Mouse (Mus musculus) lung, embryonic 15.5 days (tissue): ENCODE data around the gene Hlcs. TPM values are rescaled to one million over a fixed set of nuclear protein-coding genes. Genes with fewer than 3 reads are reported as not detected.

Experiments
- ATAC-seq: fragments of 200-750 bp; cut with Nextera tagmentation; 2 replicates; pipeline ENCODE4 v1.8.0; 2017; ENCODE audit warnings: moderate number of reproducible peaks, borderline replicate concordance; ENCODE audit not compliant: low FRiP score, low TSS enrichment; ENCODE audit errors: extremely low read depth
- H3K27ac ChIP-seq: fragments of 300-500 bp; sonication (generic); 2 replicates; pipeline ENCODE4 v1.5.1; 2015; ENCODE audit warnings: moderate library complexity, mild to moderate bottlenecking, inconsistent platforms
- H3K27me3 ChIP-seq: fragments of 300-500 bp; sonication (generic); 2 replicates; pipeline ENCODE4 v1.6.1; 2015; ENCODE audit warnings: inconsistent platforms
- H3K36me3 ChIP-seq: fragments of 300-500 bp; sonication (generic); 2 replicates; pipeline ENCODE4 v1.6.1; 2015; ENCODE audit warnings: inconsistent platforms
- H3K4me1 ChIP-seq: fragments of 300-500 bp; sonication (generic); 2 replicates; pipeline ENCODE4 v1.6.1; 2015; ENCODE audit warnings: inconsistent platforms
- H3K4me2 ChIP-seq: fragments of 300-500 bp; sonication (generic); 2 replicates; pipeline ENCODE4 v1.6.1; 2015; ENCODE audit warnings: inconsistent platforms, mild to moderate bottlenecking, moderate library complexity
- H3K4me3 ChIP-seq: fragments of 300-500 bp; sonication (generic); 2 replicates; pipeline ENCODE4 v1.5.1; 2015; ENCODE audit warnings: mild to moderate bottlenecking, inconsistent platforms
- H3K9ac ChIP-seq: fragments of 300-500 bp; sonication (generic); 2 replicates; pipeline ENCODE4 v1.6.1; 2015; ENCODE audit warnings: inconsistent platforms
- H3K9me3 ChIP-seq: fragments of 300-500 bp; sonication (generic); 2 replicates; pipeline ENCODE4 v1.6.1; 2016; ENCODE audit warnings: inconsistent platforms
- WGBS: fragments of 180-500 bp; shearing (Covaris S2); methylation state at CpG from one replicate; pipeline ENCODE4 v1.1.7; 2015; 5-methylcytosine and 5-hydroxymethylcytosine counted together
- polyA plus RNA-seq: library from polyadenylated mRNA; unstranded; fragments of >200 nt; fragmentation: Nextera tagmentation; extraction: Ambion mirVana; gene quantifications from 2 replicates; pipeline ENCODE4 v1.2.1, GENCODE M21; 2015

Hlcs gene
- polyA plus RNA-seq, 1 experiment from 2014 or later: 9.1 TPM

DNA sequence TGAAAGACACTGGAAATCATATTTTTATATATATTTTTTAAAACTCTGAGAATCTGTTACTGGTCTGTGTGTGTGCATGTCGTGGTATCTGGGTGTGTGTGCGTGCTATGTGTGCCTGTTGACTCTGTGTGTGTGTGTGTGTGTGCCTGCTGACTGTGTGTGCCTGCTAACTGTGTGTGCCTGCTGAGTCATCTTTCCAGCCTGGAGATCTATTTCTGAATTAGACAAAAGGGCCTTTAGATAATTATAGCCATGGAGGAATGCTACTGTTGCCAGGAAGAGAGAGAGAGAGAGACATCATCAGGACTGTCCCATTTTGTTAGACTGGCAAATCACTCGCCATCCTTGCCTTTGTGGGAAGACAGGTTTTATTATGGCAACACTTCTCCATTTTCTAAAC is 103.7 kb downstream of the Hlcs start:
- no peaks in the 10 kb centered on the region for H3K27me3 ChIP-seq
- ATAC-seq: no peak
- peaks cover 4% of the 10 kb centered on the region; the same call in 1 of the 2 replicates for H3K4me1 ChIP-seq
- H3K9me3 ChIP-seq: no peaks in the 10 kb centered on the region
- no peak overlapping the region for H3K27ac ChIP-seq
- no peak overlapping the region for H3K9ac ChIP-seq
- no peak overlapping the region for H3K4me2 ChIP-seq
- H3K36me3 ChIP-seq: no peaks in the 10 kb centered on the region
- WGBS: 64% methylated on average over 3 of the region's 3 CpGs
- no peak overlapping the region for H3K4me3 ChIP-seq

- H3K27me3 ChIP-seq: no peaks in the 10 kb centered on the region
- H3K36me3 ChIP-seq: no peaks in the 10 kb centered on the region
- no peak for ATAC-seq
- no peak overlapping the region for H3K4me3 ChIP-seq
- 70% methylated on average over 10 of the region's 10 CpGs for WGBS
- no peak overlapping the region for H3K4me2 ChIP-seq
- peaks cover 4% of the 10 kb centered on the region; the same call in 1 of the 2 replicates for H3K4me1 ChIP-seq
- H3K9ac ChIP-seq: no peak overlapping the region
- H3K27ac ChIP-seq: no peak overlapping the region
- no peaks in the 10 kb centered on the region for H3K9me3 ChIP-seq
Measured at GRCm38 (mm10) chr16:94208826-94209225, 104.5 kb downstream of the Hlcs start.

- no peaks in the 10 kb centered on the region for H3K27me3 ChIP-seq
- peaks cover 4% of the 10 kb centered on the region; the same call in 1 of the 2 replicates for H3K4me1 ChIP-seq
- 83% methylated on average over 6 of the region's 6 CpGs for WGBS
- no peaks in the 10 kb centered on the region for H3K9me3 ChIP-seq
- no peak overlapping the region for H3K9ac ChIP-seq
- ATAC-seq: no peak
- H3K36me3 ChIP-seq: no peaks in the 10 kb centered on the region
- no peak overlapping the region for H3K27ac ChIP-seq
- H3K4me3 ChIP-seq: no peak overlapping the region
- no peak overlapping the region for H3K4me2 ChIP-seq
Measured at GRCm38 (mm10) chr16:94208152-94208551, 105.2 kb downstream of the Hlcs start.

- no peak overlapping the region for H3K27ac ChIP-seq
- 60% methylated on average over 26 of the region's 26 CpGs for WGBS
- no peak for ATAC-seq
- no peak overlapping the region for H3K4me3 ChIP-seq
- H3K36me3 ChIP-seq: no peaks in the 10 kb centered on the region
- H3K4me2 ChIP-seq: no peak overlapping the region
- H3K4me1 ChIP-seq: no peaks in the 10 kb centered on the region
- no peaks in the 10 kb centered on the region for H3K27me3 ChIP-seq
- H3K9ac ChIP-seq: no peak overlapping the region
- H3K9me3 ChIP-seq: no peaks in the 10 kb centered on the region
Measured at GRCm38 (mm10) chr16:94205528-94206484, 107.6 kb downstream of the Hlcs start.

DNA sequence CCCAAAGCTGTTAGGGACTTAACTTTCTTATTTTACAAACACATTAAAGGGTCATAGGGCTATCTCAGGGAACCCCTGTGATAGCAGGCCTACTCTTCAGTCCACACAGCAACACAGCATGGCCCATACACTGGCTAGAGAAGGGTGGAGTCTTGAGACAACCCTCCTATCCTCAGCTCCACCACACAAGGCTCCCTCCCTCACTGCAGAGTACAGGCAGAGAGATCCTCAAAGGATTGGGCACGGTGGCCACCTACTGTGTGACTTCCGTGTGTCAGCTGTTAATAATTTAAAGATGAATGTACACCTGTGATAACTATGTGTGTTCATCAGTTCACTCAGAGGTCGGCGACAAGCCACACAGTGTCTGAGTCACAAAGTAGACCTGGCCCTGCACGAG is 112.0 kb downstream of the Hlcs start:
- Histone ChIP-seq H3K9ac (no peak overlapping the region), H3K36me3 (no peaks in the 10 kb centered on the region), H3K27ac (no peak overlapping the region), H3K4me2 (no peak overlapping the region), H3K27me3 (no peaks in the 10 kb centered on the region), H3K4me3 (no peak overlapping the region), H3K9me3 (no peaks in the 10 kb centered on the region), H3K4me1 (no peaks in the 10 kb centered on the region)
- 59% methylated on average over 5 of the region's 5 CpGs for WGBS
- no peak for ATAC-seq

- no peak for ATAC-seq
- peaks cover 3% of the 10 kb centered on the region; the same call in 1 of the 2 replicates for H3K4me1 ChIP-seq
- WGBS: 47% methylated on average over 5 of the region's 5 CpGs
- H3K9me3 ChIP-seq: no peaks in the 10 kb centered on the region
- H3K4me2 ChIP-seq: no peak overlapping the region
- no peak overlapping the region for H3K4me3 ChIP-seq
- H3K36me3 ChIP-seq: no peaks in the 10 kb centered on the region
- no peak overlapping the region for H3K9ac ChIP-seq
- no peak overlapping the region for H3K27ac ChIP-seq
- no peaks in the 10 kb centered on the region for H3K27me3 ChIP-seq
Measured at GRCm38 (mm10) chr16:94195913-94196312, 117.5 kb downstream of the Hlcs start.

GRCm38 (mm10) chr16:94191379-94192315 is 121.7 kb downstream of the Hlcs start:
- H3K36me3 ChIP-seq: no peaks in the 10 kb centered on the region
- H3K27ac ChIP-seq: no peak overlapping the region
- peaks cover 3% of the 10 kb centered on the region; the same call in 1 of the 2 replicates for H3K4me1 ChIP-seq
- H3K4me3 ChIP-seq: no peak overlapping the region
- no peak overlapping the region for H3K4me2 ChIP-seq
- no peak overlapping the region for H3K9ac ChIP-seq
- no peaks in the 10 kb centered on the region for H3K9me3 ChIP-seq
- no peaks in the 10 kb centered on the region; the same call in 1 of the 2 replicates for H3K27me3 ChIP-seq
- 73% methylated on average over 25 of the region's 25 CpGs for WGBS
- no peak for ATAC-seq

GRCm38 (mm10) chr16:94190256-94190655 is 123.1 kb downstream of the Hlcs start:
- Histone ChIP-seq H3K9me3 (no peaks in the 10 kb centered on the region), H3K4me2 (no peak overlapping the region), H3K4me3 (no peak overlapping the region), H3K4me1 (peaks cover 2% of the 10 kb centered on the region; the same call in 1 of the 2 replicates), H3K36me3 (no peaks in the 10 kb centered on the region), H3K27me3 (no peaks in the 10 kb centered on the region; the same call in 1 of the 2 replicates), H3K27ac (no peak overlapping the region), H3K9ac (no peak overlapping the region)
- WGBS: 84% methylated on average over 5 of the region's 5 CpGs
- no peak for ATAC-seq

DNA sequence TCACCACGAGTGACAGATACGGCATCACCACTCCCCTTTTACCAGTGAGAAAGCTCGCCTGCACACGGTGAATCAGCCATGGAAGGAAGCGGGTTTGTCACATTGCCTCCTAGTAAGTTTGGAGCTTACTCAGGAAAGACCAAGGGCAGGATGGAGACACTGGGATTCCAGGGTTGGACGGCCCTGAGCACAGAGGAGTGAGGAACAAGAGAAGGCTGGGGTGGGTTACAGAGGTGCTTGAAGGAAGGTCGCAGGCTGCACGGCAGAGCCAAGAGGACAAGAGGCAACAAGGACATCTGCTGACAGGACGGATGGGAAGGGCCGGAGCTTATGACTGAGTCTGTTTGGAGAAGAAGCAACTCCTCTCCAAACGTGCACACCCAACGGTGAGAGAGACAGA is 126.8 kb downstream of the Hlcs start:
- Histone ChIP-seq H3K4me3 (no peak overlapping the region), H3K9me3 (no peaks in the 10 kb centered on the region), H3K27ac (no peak overlapping the region), H3K36me3 (no peaks in the 10 kb centered on the region), H3K9ac (no peak overlapping the region), H3K27me3 (no peaks in the 10 kb centered on the region; the same call in 1 of the 2 replicates), H3K4me1 (no peaks in the 10 kb centered on the region), H3K4me2 (no peak overlapping the region)
- ATAC-seq: no peak
- WGBS: 55% methylated on average over 12 of the region's 12 CpGs

DNA sequence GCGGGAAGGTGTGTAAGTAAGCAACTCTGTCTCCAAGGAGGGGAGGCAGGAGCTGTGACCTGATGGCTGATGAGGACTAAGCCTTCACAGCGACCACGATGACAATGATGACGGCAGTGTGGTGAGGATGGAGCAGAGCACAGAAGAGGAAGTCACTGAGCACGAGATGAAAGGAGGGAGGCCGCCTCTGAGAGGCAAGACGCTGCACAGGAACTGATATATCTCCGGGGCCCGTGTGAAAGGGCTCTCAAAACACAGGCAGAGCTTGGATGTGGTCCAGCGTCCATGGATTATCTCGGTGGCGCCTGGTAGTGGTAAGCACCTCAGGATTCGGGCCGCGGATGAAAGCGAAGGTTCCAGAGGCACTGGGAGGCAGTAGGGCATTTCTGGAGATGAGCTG is 127.9 kb downstream of the Hlcs start:
- 30% methylated on average over 16 of the region's 16 CpGs for WGBS
- Histone ChIP-seq H3K27me3 (peaks cover 3% of the 10 kb centered on the region; the same call in 1 of the 2 replicates), H3K4me3 (no peak overlapping the region), H3K4me2 (no peak overlapping the region), H3K9ac (no peak overlapping the region), H3K27ac (no peak overlapping the region), H3K36me3 (no peaks in the 10 kb centered on the region), H3K4me1 (no peaks in the 10 kb centered on the region), H3K9me3 (no peaks in the 10 kb centered on the region)
- ATAC-seq: no peak

DNA sequence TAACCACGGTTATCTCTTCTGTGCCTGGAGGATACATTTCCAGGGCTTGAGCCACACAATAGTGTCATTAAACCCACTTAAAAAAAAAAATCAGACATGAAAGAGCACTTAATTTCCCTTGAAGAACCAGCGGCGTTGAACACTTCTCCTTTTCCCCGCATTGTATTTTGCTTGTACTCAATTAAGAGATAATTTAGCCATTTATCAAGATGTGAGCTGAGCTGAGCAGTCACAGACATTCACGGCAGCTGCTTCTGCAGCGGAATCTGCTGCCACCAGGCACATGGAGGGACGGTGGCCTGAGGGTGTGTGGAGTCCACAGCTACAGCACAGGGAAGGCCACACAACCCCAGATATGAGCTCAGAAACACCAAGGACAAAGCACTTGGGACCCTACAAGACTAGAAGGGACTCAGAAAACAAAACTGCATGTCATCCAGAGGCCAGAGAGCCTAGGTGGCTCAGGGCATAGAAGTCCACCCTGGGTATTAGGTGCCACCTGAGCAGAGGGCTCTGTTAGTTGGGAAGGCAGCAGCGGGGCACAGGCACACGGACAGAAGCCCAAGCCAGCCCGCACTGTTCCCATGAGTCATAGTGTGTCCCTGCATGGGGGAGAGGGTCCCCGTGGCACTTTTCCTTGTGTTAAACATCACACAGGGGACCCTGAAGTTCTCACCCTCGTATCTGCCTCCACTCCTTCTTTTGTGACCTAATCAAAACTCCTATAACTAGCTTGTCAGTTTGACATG is 133.1 kb downstream of the Hlcs start:
- H3K27me3 ChIP-seq: peaks cover 22% of the 10 kb centered on the region; the same call in 1 of the 2 replicates

More for the DNA sequence above, 133.1 kb downstream of the Hlcs start:
- no peak overlapping the region for H3K27ac ChIP-seq
- no peaks in the 10 kb centered on the region for H3K36me3 ChIP-seq
- 52% methylated on average over 12 of the region's 12 CpGs for WGBS
- no peak overlapping the region for H3K9ac ChIP-seq
- no peak overlapping the region for H3K4me3 ChIP-seq
- no peaks in the 10 kb centered on the region for H3K9me3 ChIP-seq
- no peak overlapping the region for H3K4me2 ChIP-seq
- 0 out of 2 replicates have a peak, but pooled peaks have one; percentile 39 for ATAC-seq
- no peaks in the 10 kb centered on the region for H3K4me1 ChIP-seq
